ENCODE assay signal across 24 mouse cellular contexts in genomic region chr7:101163878-101164277, GRCm38 (mm10).
"Had no signal": no experiment of that assay in that cellular context is flagged by ENCODE, and none has a peak within 500 bp of the region (broad histone marks: within the 10 kb centered on the region; RNA-seq: fewer than 3 reads in every experiment).

No protein-coding gene starts in this region.

- DNase-seq: gastrocnemius, postnatal 10 days; gastrocnemius, postnatal 25 days; heart, adult 18-20 months; heart, postnatal 10 days; heart, postnatal 4 days; kidney, adult 11 months; kidney, adult 2 months; kidney, adult 9 months; kidney, postnatal 14 days; kidney, postnatal 36 days; layer of hippocampus, adult 9-11 months; layer of hippocampus, postnatal 36 days; left cerebral cortex, postnatal 4 days had no signal

- ATAC-seq: hindbrain, embryonic 16.5 days; intestine, embryonic 16.5 days had no signal

- H3K36me3 ChIP-seq: heart, embryonic 10.5 days; heart, embryonic 12.5 days; hindbrain, embryonic 10.5 days; hindbrain, embryonic 12.5 days; kidney, embryonic 15.5 days; limb, embryonic 13.5 days; limb, embryonic 15.5 days had no signal

- H3K9ac ChIP-seq: heart, embryonic 12.5 days; hindbrain, embryonic 12.5 days; hindbrain, embryonic 14.5 days; kidney, embryonic 15.5 days; limb, embryonic 13.5 days; limb, embryonic 15.5 days had no signal

- H3K4me3 ChIP-seq: heart, embryonic 10.5 days; heart, embryonic 12.5 days; hindbrain, embryonic 10.5 days; hindbrain, embryonic 12.5 days; kidney, embryonic 15.5 days; limb, embryonic 13.5 days; limb, embryonic 15.5 days had no signal

- H3K4me2 ChIP-seq: heart, embryonic 12.5 days; hindbrain, embryonic 12.5 days; hindbrain, embryonic 14.5 days; kidney, embryonic 15.5 days; limb, embryonic 13.5 days; limb, embryonic 15.5 days had no signal

- H3K27me3 ChIP-seq: heart, embryonic 12.5 days; hindbrain, embryonic 12.5 days; kidney, embryonic 15.5 days; limb, embryonic 13.5 days; limb, embryonic 15.5 days had no signal

- H3K27ac ChIP-seq: heart, embryonic 10.5 days; hindbrain, embryonic 10.5 days; hindbrain, embryonic 12.5 days; hindbrain, embryonic 14.5 days; kidney, embryonic 15.5 days; kidney, postnatal 0 days; limb, embryonic 13.5 days; limb, embryonic 15.5 days had no signal

- H3K4me1 ChIP-seq: kidney, embryonic 15.5 days; limb, embryonic 13.5 days; limb, embryonic 15.5 days had no signal

- H3K9me3 ChIP-seq: heart, embryonic 10.5 days; heart, embryonic 12.5 days; hindbrain, embryonic 10.5 days; hindbrain, embryonic 12.5 days; kidney, embryonic 15.5 days; limb, embryonic 13.5 days; limb, embryonic 15.5 days had no signal
